Mouse (Mus musculus): ENCODE measurements around the gene Trim50.

DNA sequence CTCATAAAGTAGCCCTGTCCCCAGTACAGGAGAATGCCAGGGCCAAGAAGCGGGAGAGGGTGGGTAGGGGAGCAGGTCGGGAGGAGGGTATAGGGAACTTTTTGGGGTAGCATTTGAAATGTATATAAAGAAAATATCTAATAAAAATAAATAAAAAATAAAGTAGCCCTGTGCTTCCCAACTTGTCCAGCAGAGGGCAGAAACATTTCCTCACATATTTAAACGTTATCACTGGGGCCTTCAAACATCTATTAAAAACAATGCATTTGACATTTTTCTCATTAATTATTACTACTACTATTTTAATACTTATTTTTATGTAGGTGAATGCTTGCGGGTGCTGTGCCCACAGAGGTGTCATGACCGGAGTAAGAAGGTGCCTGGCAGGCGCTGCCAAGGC is 14.7 kb downstream of the Trim50 start:
- TF ChIP-seq CTCF (conservative IDR thresholded peaks at IDR 0.05; ENCODE audit: insufficient read depth, insufficient read length, low read depth, low read length) (no peak), POLR2A (IDR thresholded peaks at IDR 0.05; ENCODE audit: low read depth, low read length) (no peak)

Data from kidney, adult 2 months (tissue).